Mouse (Mus musculus) C2C12 (cell line): ENCODE data around the gene Col4a1.

Experiments
- CEBPB ChIP-seq: IDR thresholded peaks from one replicate; pipeline ENCODE4 v1.6.1; 2011; ENCODE audit warnings: low read depth, mild to moderate bottlenecking, control low read depth, moderate library complexity
- CTCF ChIP-seq: IDR thresholded peaks from one replicate; pipeline ENCODE4 v1.5.1; 2011; ENCODE audit not compliant: control insufficient read depth, insufficient read depth, insufficient read length
- USF1 ChIP-seq: IDR thresholded peaks from one replicate; pipeline ENCODE4 v1.6.1; 2011; ENCODE audit warnings: low read depth, mild to moderate bottlenecking, control low read depth, moderate library complexity

GRCm38 (mm10) chr8:11283217-11283616, 29.4 kb downstream of the Col4a1 start:
- TF ChIP-seq CTCF (no peak), USF1 (no peak), CEBPB (no peak)
